Mouse (Mus musculus) midbrain, embryonic 13.5 days (tissue): Measurements from ENCODE around the gene Smtnl2. TPM values are rescaled to one million over a fixed set of nuclear protein-coding genes. Genes with fewer than 3 reads are reported as not detected.

Experiments used
- ATAC-seq: fragments of 200-750 bp; cut with Nextera tagmentation; 2 replicates; pipeline ENCODE4 v1.8.0; 2017; ENCODE audit warnings: mild to moderate bottlenecking, moderate TSS enrichment, moderate library complexity
- H3K27ac ChIP-seq: fragments of 300-500 bp; sonication (generic); 2 replicates; pipeline ENCODE4 v1.5.1; 2015; ENCODE audit warnings: inconsistent platforms, mild to moderate bottlenecking, moderate library complexity
- H3K27me3 ChIP-seq: fragments of 300-500 bp; sonication (generic); 2 replicates; pipeline ENCODE4 v1.6.1; 2015; ENCODE audit warnings: mild to moderate bottlenecking, inconsistent platforms
- H3K36me3 ChIP-seq: fragments of 300-500 bp; sonication (generic); 2 replicates; pipeline ENCODE4 v1.6.1; 2015; ENCODE audit warnings: mild to moderate bottlenecking, inconsistent platforms
- H3K4me1 ChIP-seq: fragments of 300-500 bp; sonication (generic); replicated peaks from 2 replicates; pipeline ENCODE4 v1.6.1; 2015; ENCODE audit warnings: inconsistent platforms
- H3K4me2 ChIP-seq: fragments of 300-500 bp; sonication (generic); replicated peaks from 2 replicates; pipeline ENCODE4 v1.6.1; 2015; ENCODE audit warnings: moderate library complexity, mild to moderate bottlenecking, inconsistent platforms
- H3K4me3 ChIP-seq: fragments of 300-500 bp; sonication (generic); replicated peaks from 2 replicates; pipeline ENCODE4 v1.5.1; 2015; ENCODE audit warnings: mild to moderate bottlenecking, inconsistent platforms
- H3K9ac ChIP-seq: fragments of 300-500 bp; sonication (generic); replicated peaks from 2 replicates; pipeline ENCODE4 v1.6.1; 2015; ENCODE audit warnings: mild to moderate bottlenecking, inconsistent platforms
- H3K9me3 ChIP-seq: fragments of 300-500 bp; sonication (generic); 2 replicates; pipeline ENCODE4 v1.6.1; 2016; ENCODE audit warnings: mild to moderate bottlenecking, inconsistent platforms
- WGBS: fragments of 180-500 bp; shearing (Covaris S2); methylation state at CpG from one replicate; pipeline ENCODE4 v1.1.7; 2015; 5-methylcytosine and 5-hydroxymethylcytosine counted together
- polyA plus RNA-seq: library from polyadenylated mRNA; unstranded; fragments of >200 nt; fragmentation: Nextera tagmentation; extraction: Ambion mirVana; gene quantifications from 2 replicates; pipeline ENCODE4 v1.2.1, GENCODE M21; 2015

Gene Smtnl2
- polyA plus RNA-seq, 1 experiment from 2014 or later: 3.2 TPM

GRCm38 (mm10) chr11:72420460-72421122, 9.1 kb upstream of the Smtnl2 start:
- WGBS: 83% methylated on average over 6 of the region's 6 CpGs
- H3K9ac ChIP-seq: no peak overlapping the region
- H3K4me1 ChIP-seq: peaks cover 15% of the 10 kb centered on the region
- no peaks in the 10 kb centered on the region for H3K27me3 ChIP-seq
- no peaks in the 10 kb centered on the region for H3K36me3 ChIP-seq
- no peaks in the 10 kb centered on the region for H3K9me3 ChIP-seq
- H3K4me2 ChIP-seq: no peak overlapping the region
- no peak for ATAC-seq
- H3K4me3 ChIP-seq: no peak overlapping the region
- H3K27ac ChIP-seq: no peak overlapping the region

DNA sequence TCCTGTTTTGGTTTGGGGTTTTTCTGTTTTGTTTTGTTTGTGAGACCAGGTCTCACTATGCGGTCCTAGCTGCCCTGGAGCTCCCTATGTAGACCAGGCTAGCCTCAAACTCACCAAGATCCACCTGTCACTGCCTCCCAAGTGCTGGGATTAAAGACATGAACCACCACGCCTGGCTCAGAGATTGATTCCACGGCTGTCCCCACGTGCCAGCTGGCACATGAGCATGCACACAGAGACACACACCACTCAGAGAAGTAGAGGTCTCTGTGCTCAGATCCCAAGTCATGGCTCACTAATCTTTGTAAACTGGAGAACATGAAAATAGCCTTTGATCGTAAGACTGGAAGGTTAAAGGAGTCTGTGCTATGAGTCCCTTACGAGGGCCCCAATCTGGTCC, 7.5 kb upstream of the Smtnl2 start:
- H3K9ac ChIP-seq: no peak overlapping the region
- no peaks in the 10 kb centered on the region for H3K36me3 ChIP-seq
- H3K4me3 ChIP-seq: no peak overlapping the region
- no peak overlapping the region for H3K4me2 ChIP-seq
- H3K27me3 ChIP-seq: peaks cover 7% of the 10 kb centered on the region; the same call in 1 of the 2 replicates
- H3K27ac ChIP-seq: no peak overlapping the region
- 93% methylated on average over 6 of the region's 6 CpGs for WGBS
- ATAC-seq: no peak
- no peaks in the 10 kb centered on the region for H3K9me3 ChIP-seq
- peaks cover 15% of the 10 kb centered on the region for H3K4me1 ChIP-seq

DNA sequence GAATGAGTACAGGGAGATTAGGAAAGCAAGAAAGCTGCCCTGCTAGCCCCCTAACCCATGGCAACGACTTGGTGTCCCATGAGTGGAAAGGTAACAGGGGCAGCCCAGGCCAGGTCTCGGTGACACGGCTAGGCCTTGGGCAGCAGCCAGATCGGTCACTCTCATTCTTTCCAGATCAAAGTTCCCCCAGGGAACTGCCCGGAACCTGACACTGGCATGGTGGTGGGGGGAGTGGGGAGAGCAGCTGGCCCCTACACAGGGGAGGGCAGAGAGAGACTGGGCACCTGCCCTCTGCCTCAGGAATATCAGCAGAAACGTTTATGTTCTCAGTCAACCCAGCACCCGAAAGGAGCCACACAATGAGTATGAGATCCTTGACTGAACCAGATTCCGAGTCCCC, 6.7 kb upstream of the Smtnl2 start:
- no peak overlapping the region for H3K9ac ChIP-seq
- H3K9me3 ChIP-seq: no peaks in the 10 kb centered on the region
- 42% methylated on average over 8 of the region's 8 CpGs for WGBS
- no peak overlapping the region for H3K27ac ChIP-seq
- ATAC-seq: no peak
- H3K4me3 ChIP-seq: no peak overlapping the region
- no peak overlapping the region for H3K4me2 ChIP-seq
- peaks cover 15% of the 10 kb centered on the region for H3K4me1 ChIP-seq
- H3K36me3 ChIP-seq: no peaks in the 10 kb centered on the region
- peaks cover 13% of the 10 kb centered on the region; the same call in 1 of the 2 replicates for H3K27me3 ChIP-seq

GRCm38 (mm10) chr11:72417376-72417775, 5.9 kb upstream of the Smtnl2 start:
- no peak overlapping the region; the same call in 1 of the 2 replicates for H3K27ac ChIP-seq
- WGBS: 6% methylated on average over 4 of the region's 4 CpGs
- H3K4me2 ChIP-seq: no peak overlapping the region
- H3K4me1 ChIP-seq: peaks cover 15% of the 10 kb centered on the region
- H3K27me3 ChIP-seq: peaks cover 21% of the 10 kb centered on the region; the same call in 1 of the 2 replicates
- no peak overlapping the region for H3K4me3 ChIP-seq
- H3K9me3 ChIP-seq: no peaks in the 10 kb centered on the region
- H3K9ac ChIP-seq: no peak overlapping the region
- no peak; the same call in 1 of the 2 replicates for ATAC-seq
- H3K36me3 ChIP-seq: no peaks in the 10 kb centered on the region

GRCm38 (mm10) chr11:72416666-72417065, 5.2 kb upstream of the Smtnl2 start:
- 100% methylated on average over 5 of the region's 5 CpGs for WGBS
- H3K27ac ChIP-seq: no peak overlapping the region
- H3K9me3 ChIP-seq: no peaks in the 10 kb centered on the region
- peaks cover 18% of the 10 kb centered on the region for H3K4me1 ChIP-seq
- ATAC-seq: no peak
- peaks cover 28% of the 10 kb centered on the region for H3K27me3 ChIP-seq
- no peaks in the 10 kb centered on the region for H3K36me3 ChIP-seq
- no peak overlapping the region for H3K4me2 ChIP-seq
- H3K9ac ChIP-seq: no peak overlapping the region
- H3K4me3 ChIP-seq: no peak overlapping the region

- Histone ChIP-seq H3K27me3 (peaks cover 42% of the 10 kb centered on the region), H3K9me3 (no peaks in the 10 kb centered on the region), H3K36me3 (no peaks in the 10 kb centered on the region), H3K4me2 (no peak overlapping the region), H3K27ac (no peak overlapping the region), H3K9ac (no peak overlapping the region), H3K4me3 (no peak overlapping the region), H3K4me1 (peaks cover 32% of the 10 kb centered on the region)
- 91% methylated on average over 8 of the region's 8 CpGs for WGBS
- no peak for ATAC-seq
Observed at GRCm38 (mm10) chr11:72415155-72415554, 3.6 kb upstream of the Smtnl2 start.

DNA sequence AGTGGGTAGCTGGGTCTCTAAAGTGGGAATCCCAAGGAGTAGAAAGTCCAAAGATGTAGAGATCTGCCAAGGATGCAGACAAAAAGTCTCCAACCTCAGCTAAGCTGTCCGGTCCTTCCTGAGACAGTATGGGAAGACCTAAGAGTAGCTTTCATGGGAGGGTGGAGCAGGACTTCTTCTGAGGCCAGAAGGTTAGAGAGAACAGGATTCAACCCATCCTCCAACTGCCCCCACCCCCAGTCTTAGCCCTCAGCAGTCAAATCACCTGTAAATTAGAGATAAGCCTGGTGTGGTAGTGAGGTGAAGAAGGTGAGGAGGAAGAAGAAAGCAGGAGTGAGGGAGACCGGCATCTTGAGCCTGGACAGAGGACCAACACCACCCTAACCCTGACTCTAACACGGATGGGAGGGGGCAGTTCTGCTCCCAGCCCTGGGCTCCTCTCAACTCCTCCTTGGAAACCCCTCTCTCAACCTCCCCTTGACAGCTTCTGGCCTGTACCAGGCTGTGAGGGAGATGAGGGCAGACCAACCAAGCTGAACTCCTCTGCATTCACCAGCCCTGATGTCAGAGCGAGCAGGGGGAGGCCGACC, 2.2 kb upstream of the Smtnl2 start:
- H3K9ac ChIP-seq: no peak overlapping the region
- 62% methylated on average over 5 of the region's 5 CpGs for WGBS

DNA sequence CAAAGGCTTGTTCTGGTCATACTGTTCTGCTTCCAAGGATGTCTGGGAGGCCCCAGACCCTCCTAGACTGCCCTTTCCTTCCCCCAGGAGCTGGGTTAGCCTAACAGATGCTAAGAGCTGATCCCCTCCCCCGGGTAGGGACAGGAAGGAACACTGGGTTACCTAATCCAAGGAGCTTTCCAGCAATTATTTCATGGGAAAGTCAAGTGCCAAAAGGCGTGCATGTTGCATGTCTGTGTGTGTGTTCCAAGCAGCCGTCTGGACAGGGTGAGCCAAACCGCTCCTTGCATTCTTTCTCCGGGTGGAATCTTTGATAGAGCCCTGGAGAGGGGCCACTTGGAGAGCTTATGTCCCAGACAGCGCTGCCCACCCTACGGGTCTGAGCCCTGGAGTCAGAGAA, 1.5 kb upstream of the Smtnl2 start:
- no peak overlapping the region for H3K9ac ChIP-seq
- H3K9me3 ChIP-seq: no peaks in the 10 kb centered on the region
- no peak overlapping the region for H3K27ac ChIP-seq
- H3K27me3 ChIP-seq: peaks cover 62% of the 10 kb centered on the region
- peaks cover 29% of the 10 kb centered on the region for H3K4me1 ChIP-seq
- H3K4me3 ChIP-seq: no peak overlapping the region
- no peak for ATAC-seq
- no peak overlapping the region for H3K4me2 ChIP-seq
- WGBS: 76% methylated on average over 7 of the region's 7 CpGs
- H3K36me3 ChIP-seq: no peaks in the 10 kb centered on the region

More for the DNA sequence above, 2.2 kb upstream of the Smtnl2 start:
- Histone ChIP-seq H3K4me1 (peaks cover 32% of the 10 kb centered on the region), H3K36me3 (no peaks in the 10 kb centered on the region), H3K9me3 (no peaks in the 10 kb centered on the region), H3K4me2 (no peak overlapping the region), H3K27ac (no peak overlapping the region), H3K4me3 (no peak overlapping the region), H3K27me3 (peaks cover 56% of the 10 kb centered on the region)
- ATAC-seq: no peak

DNA sequence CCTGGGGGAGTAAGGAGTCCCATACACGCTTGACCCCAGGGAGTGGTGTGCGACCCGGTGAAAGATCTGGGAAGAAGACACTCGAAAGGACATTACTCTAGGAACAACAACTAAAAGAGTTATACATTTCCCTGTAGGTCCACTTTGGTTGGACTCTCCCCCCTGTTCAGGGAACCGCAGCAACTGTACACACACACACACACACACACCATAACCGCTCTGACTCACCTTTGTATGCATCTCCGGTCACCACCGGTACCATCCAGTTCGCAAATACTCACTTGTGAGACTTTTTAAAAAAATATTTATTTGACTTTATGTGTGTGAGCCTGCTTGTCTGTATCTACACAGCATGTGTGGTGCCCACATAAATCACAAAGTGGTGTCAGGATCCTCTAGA, 432 bp upstream of the Smtnl2 start:
- no peaks in the 10 kb centered on the region for H3K9me3 ChIP-seq
- ATAC-seq: no peak
- peaks cover 65% of the 10 kb centered on the region for H3K27me3 ChIP-seq
- H3K4me1 ChIP-seq: peaks cover 18% of the 10 kb centered on the region
- peak overlapping the region; percentile 59 for H3K4me3 ChIP-seq
- peak overlapping the region; percentile 73 for H3K9ac ChIP-seq
- H3K4me2 ChIP-seq: peak overlapping the region; percentile 99
- no peaks in the 10 kb centered on the region for H3K36me3 ChIP-seq
- WGBS: 30% methylated on average over 9 of the region's 9 CpGs
- no peak overlapping the region for H3K27ac ChIP-seq

DNA sequence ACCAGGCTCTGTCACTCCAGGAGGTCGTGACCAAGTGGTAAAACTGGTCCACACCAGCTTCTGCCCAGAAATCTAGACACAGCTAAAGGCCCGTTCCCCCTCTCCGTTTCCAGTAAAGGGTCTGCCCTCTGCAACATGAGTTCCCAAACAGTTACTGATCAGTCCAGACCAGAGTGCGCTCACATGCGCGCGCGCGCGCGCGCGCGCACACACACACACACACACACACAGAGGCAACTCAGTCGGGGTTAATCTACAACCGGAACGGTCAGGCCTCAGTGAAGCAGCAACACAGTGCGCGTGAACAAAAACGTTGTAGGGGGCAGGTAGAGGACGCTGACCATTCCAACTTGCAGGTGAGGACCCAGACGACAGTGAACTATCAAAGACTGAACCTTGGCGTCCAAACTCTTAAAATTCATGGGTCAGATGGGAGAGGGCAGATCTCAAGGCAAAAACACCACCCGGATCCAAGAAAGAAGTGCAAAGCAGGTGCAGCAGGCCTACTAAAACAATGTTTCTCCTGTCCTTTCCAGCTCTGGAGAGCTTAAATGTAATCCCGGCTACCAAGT, 906 bp downstream of the Smtnl2 start:
- Histone ChIP-seq H3K4me3 (peak overlapping the region; percentile 59), H3K9me3 (no peaks in the 10 kb centered on the region), H3K9ac (peak overlapping the region; percentile 73; the same call in 1 of the 2 replicates), H3K27me3 (peaks cover 65% of the 10 kb centered on the region), H3K27ac (no peak overlapping the region), H3K4me2 (peak overlapping the region; percentile 99), H3K4me1 (peaks cover 17% of the 10 kb centered on the region), H3K36me3 (no peaks in the 10 kb centered on the region)
- under 1% methylated on average over 25 of the region's 25 CpGs for WGBS
- peak; percentile 24; the same call in 1 of the 2 replicates for ATAC-seq

DNA sequence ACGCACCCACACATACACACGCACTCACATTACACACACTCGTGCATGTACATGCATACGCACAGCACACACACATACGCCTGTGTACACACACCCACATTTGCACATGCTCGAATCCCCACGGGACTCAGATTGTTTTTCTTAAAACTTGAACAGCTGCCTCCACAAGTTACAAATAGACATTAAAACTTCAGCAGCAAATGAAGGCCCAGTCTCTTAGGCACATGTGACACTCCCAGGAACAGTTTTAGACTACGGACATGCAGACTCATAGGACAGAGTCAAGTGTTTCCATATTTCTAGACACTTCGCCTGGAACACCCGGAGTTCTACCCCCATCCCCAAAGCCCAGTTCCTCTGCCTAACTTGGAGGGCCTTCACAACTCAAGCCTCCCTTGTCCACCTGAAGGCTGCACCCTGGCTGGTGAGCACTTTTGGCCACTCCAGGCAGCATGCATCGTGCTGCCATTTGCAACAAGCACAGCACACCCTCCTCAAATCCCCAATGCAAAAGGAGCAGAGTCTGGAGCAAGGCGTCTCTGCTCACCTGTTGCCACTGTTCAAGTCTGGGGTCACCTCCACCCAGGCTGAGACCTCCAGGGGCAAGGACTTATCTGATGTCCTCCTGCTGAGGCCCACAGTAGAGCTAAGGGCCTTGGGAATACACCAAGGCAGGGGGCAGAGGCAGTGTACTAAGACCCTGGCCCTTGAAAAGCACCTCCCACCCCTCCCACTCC, 1.7 kb downstream of the Smtnl2 start:
- H3K9me3 ChIP-seq: no peaks in the 10 kb centered on the region
- no peak overlapping the region for H3K4me3 ChIP-seq
- ATAC-seq: no peak
- H3K27me3 ChIP-seq: peaks cover 65% of the 10 kb centered on the region
- H3K4me2 ChIP-seq: peak overlapping the region; percentile 3; the same call in 1 of the 2 replicates
- H3K36me3 ChIP-seq: no peaks in the 10 kb centered on the region
- peaks cover 17% of the 10 kb centered on the region for H3K4me1 ChIP-seq
- WGBS: 73% methylated on average over 12 of the region's 12 CpGs
- no peak overlapping the region for H3K9ac ChIP-seq
- H3K27ac ChIP-seq: no peak overlapping the region
